Mouse (Mus musculus) hindbrain, embryonic 14.5 days (tissue): ENCODE data around the gene Noct. TPM values are rescaled to one million over a fixed set of nuclear protein-coding genes. Genes with fewer than 3 reads are reported as not detected.

Experiments used
- ATAC-seq: fragments of 200-750 bp; cut with Nextera tagmentation; 2 replicates; pipeline ENCODE4 v1.8.0; 2017; ENCODE audit warnings: moderate number of reproducible peaks, mild to moderate bottlenecking, moderate TSS enrichment, moderate library complexity; ENCODE audit not compliant: low FRiP score
- DNase-seq: peaks from one replicate; pipeline ENCODE4 v3.0.0-alpha.2; 2015; ENCODE audit warnings: low spot score
- H3K27ac ChIP-seq: fragments of 300-500 bp; sonication (generic); 2 replicates; pipeline ENCODE4 v1.5.1; 2014; ENCODE audit warnings: mild to moderate bottlenecking, moderate library complexity
- H3K27me3 ChIP-seq: fragments of 300-500 bp; sonication (generic); 2 replicates; pipeline ENCODE4 v1.6.1; 2014; ENCODE audit warnings: mild to moderate bottlenecking, low read length, mixed read lengths; ENCODE audit not compliant: control insufficient read depth, insufficient read depth
- H3K36me3 ChIP-seq: fragments of 300-500 bp; sonication (generic); replicated peaks from 2 replicates; pipeline ENCODE4 v1.6.1; 2014; ENCODE audit not compliant: control insufficient read depth, insufficient read depth
- H3K4me1 ChIP-seq: fragments of 300-500 bp; sonication (generic); replicated peaks from 2 replicates; pipeline ENCODE4 v1.6.1; 2014; ENCODE audit warnings: antibody characterized with exemption, low read length, mixed read lengths; ENCODE audit not compliant: control insufficient read depth, insufficient read depth
- H3K4me2 ChIP-seq: fragments of 300-500 bp; sonication (generic); replicated peaks from 2 replicates; pipeline ENCODE4 v1.6.1; 2014; ENCODE audit warnings: mild to moderate bottlenecking, moderate library complexity
- H3K4me3 ChIP-seq: fragments of 300-500 bp; sonication (generic); replicated peaks from 2 replicates; pipeline ENCODE4 v1.5.1; 2014; ENCODE audit warnings: mild to moderate bottlenecking, low read length
- H3K9ac ChIP-seq: fragments of 300-500 bp; sonication (generic); 2 replicates; pipeline ENCODE4 v1.6.1; 2014
- H3K9me3 ChIP-seq: fragments of 300-500 bp; sonication (generic); 2 replicates; pipeline ENCODE4 v1.6.1; 2016; ENCODE audit warnings: low read length; ENCODE audit not compliant: control insufficient read depth
- WGBS: fragments of 180-500 bp; shearing (Covaris S2); extraction: QIAGEN DNeasy Blood & Tissue Kit; methylation state at CpG from one replicate; pipeline ENCODE4 v1.1.7; 2014; 5-methylcytosine and 5-hydroxymethylcytosine counted together
- polyA plus RNA-seq: library from polyadenylated mRNA; unstranded; fragments of >200 nt; fragmentation: Nextera tagmentation; extraction: Ambion mirVana; gene quantifications from 2 replicates; pipeline ENCODE4 v1.2.1, GENCODE M21; 2014

The Noct gene
- polyA plus RNA-seq, 1 experiment from 2014 or later = 39.4 TPM

DNA sequence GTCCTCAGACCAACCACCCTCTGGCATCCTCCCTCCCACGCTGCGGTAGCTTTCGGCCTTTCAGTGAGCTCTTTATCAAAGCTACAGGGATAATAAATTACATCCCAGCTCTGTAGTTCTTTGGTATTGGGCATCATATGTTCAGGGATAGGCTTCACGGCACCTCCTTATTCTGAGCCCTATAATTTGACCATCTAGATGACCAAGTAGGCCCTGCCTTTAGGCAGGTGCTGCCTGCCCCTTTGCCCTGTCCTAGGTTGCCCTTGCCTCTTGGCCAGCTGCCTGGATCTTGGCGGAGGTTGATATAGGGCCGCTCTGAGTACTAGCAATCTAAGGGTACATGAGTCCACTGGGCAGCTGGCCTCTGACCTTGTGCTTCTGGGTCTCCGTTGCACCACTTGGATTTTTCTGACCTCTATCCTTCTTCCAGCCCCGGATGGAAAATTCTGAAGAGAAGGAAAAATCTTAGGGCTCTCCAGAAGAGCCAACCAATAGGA is 21.7 kb upstream of the Noct start:
- no peak overlapping the region for H3K4me3 ChIP-seq
- WGBS = 87% methylated on average over 8 of the region's 8 CpGs
- H3K9ac ChIP-seq = no peak overlapping the region
- H3K27me3 ChIP-seq = no peaks in the 10 kb centered on the region
- peaks cover 2% of the 10 kb centered on the region; the same call in 1 of the 2 replicates for H3K9me3 ChIP-seq
- no peak for DNase-seq
- H3K27ac ChIP-seq = no peak overlapping the region
- H3K4me2 ChIP-seq = no peak overlapping the region
- H3K36me3 ChIP-seq = no peaks in the 10 kb centered on the region
- H3K4me1 ChIP-seq = no peaks in the 10 kb centered on the region
- no peak for ATAC-seq

DNA sequence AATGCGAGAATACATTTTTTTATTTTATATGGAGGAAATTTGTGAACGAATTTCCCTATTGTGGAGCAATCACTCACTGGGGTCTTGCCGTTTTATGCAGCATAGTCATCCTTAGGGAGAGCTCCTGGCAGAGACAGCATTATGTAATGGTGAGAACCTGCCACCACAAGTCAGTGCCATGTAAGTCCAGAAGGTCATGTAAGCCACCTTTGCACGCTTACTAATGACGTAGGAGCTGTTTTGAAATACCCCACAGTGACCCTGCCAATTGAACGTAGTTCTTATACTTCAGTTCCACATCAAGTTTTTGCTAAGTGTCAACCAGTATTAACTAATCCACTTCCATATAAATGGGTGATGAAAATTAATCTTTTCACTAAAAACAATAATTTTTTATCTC is 20.3 kb upstream of the Noct start:
- no peaks in the 10 kb centered on the region for H3K36me3 ChIP-seq
- DNase-seq (no peak), ATAC-seq (no peak)
- H3K4me1 ChIP-seq = no peaks in the 10 kb centered on the region
- no peak overlapping the region for H3K9ac ChIP-seq
- H3K4me3 ChIP-seq = no peak overlapping the region
- peaks cover 2% of the 10 kb centered on the region; the same call in 1 of the 2 replicates for H3K9me3 ChIP-seq
- WGBS = 88% methylated on average over 6 of the region's 6 CpGs
- H3K27me3 ChIP-seq = no peaks in the 10 kb centered on the region
- H3K4me2 ChIP-seq = no peak overlapping the region
- H3K27ac ChIP-seq = no peak overlapping the region

DNA sequence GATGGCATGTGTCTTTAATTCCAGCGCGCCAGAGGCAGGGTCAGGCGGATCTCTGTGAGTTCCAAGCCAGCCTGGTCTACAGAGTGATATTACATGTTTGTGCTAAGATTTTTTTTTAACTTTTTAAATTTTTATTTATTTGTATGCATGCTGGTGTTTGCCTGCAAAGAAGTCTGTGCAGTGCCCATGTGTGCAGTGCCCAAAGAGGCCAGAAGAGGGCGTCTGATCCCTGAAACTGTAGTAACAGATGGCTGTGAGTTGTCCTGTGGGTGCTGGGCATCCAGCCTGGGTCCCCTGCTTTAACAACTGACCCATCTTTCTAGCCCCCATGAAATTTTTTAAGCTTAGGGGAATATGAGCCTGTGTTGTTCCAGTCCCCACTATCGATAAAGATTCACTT is 19.8 kb upstream of the Noct start:
- no peak overlapping the region for H3K27ac ChIP-seq
- 91% methylated on average over 5 of the region's 5 CpGs for WGBS
- no peak overlapping the region for H3K4me2 ChIP-seq
- DNase-seq = no peak
- no peaks in the 10 kb centered on the region for H3K27me3 ChIP-seq
- no peaks in the 10 kb centered on the region for H3K4me1 ChIP-seq
- H3K9me3 ChIP-seq = peaks cover 2% of the 10 kb centered on the region; the same call in 1 of the 2 replicates
- H3K4me3 ChIP-seq = no peak overlapping the region
- no peaks in the 10 kb centered on the region for H3K36me3 ChIP-seq
- no peak for ATAC-seq
- no peak overlapping the region for H3K9ac ChIP-seq

DNA sequence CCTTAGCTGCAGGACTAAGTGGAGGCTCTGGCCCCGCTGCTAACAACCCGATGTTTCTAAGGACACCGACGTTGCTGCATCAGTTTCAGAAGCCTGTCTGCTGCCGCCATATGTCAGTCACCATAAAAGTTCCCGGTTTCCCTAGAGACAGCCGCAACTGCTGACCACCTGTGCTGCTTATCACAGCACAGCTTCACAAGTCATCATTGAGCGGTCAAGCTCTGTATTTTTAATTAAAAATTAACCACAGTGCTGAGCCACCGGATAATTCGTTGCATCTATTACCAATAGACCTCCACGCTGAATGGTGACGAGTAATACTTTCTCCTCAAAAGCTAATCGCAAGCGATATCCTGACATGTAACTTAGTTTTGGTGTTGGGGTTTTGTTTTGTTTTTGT is 19.4 kb upstream of the Noct start:
- H3K9ac ChIP-seq = no peak overlapping the region
- no peak overlapping the region for H3K4me2 ChIP-seq
- no peak for DNase-seq
- H3K9me3 ChIP-seq = peaks cover 2% of the 10 kb centered on the region; the same call in 1 of the 2 replicates
- H3K27me3 ChIP-seq = no peaks in the 10 kb centered on the region
- no peak overlapping the region for H3K4me3 ChIP-seq
- 82% methylated on average over 14 of the region's 14 CpGs for WGBS
- no peak for ATAC-seq
- H3K27ac ChIP-seq = no peak overlapping the region
- H3K36me3 ChIP-seq = no peaks in the 10 kb centered on the region
- no peaks in the 10 kb centered on the region for H3K4me1 ChIP-seq

DNA sequence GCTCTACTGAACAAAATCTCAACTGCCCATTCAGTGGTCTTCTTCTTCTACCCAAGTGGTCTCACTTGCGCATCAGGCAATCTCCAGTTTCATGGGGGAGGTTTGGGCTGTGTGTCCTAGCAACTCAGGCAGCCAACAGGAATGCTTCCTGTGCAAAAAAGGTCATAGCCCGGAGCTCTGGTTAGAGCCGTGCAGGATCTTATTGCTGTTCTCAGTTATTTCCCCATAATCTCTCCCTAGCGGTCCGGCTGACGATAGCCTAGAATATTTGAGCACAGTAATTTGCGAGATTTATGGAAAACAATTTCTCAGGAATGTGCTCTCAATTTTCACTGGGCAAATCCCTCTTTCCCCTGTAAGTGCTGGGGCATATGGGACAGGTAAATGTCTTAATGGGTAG is 17.7 kb upstream of the Noct start:
- peaks cover 2% of the 10 kb centered on the region; the same call in 1 of the 2 replicates for H3K9me3 ChIP-seq
- no peaks in the 10 kb centered on the region for H3K27me3 ChIP-seq
- no peaks in the 10 kb centered on the region for H3K4me1 ChIP-seq
- H3K27ac ChIP-seq = no peak overlapping the region
- DNase-seq (no peak), ATAC-seq (no peak)
- no peaks in the 10 kb centered on the region for H3K36me3 ChIP-seq
- WGBS = 67% methylated on average over 7 of the region's 7 CpGs
- H3K9ac ChIP-seq = no peak overlapping the region
- H3K4me2 ChIP-seq = no peak overlapping the region
- no peak overlapping the region for H3K4me3 ChIP-seq

DNA sequence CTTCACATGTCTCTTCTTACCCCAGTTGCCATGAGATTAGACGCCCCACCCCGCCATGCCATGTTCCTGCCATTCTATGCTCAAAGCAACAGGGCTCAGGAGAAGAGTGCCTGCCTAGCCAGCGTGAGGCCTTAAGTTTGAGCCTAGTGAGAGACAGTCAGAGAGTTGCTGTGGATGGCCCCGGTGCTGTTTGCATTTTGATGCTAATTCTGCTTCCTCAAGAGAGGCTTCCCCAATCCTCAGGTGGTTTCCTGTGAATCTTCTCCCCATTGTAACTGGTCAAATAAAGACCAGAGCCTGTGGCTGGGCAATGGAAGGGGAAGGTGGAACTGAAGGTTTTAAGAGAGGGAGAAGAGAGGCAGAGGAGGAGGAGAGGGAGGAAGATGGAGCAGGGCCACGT is 15.6 kb upstream of the Noct start:
- H3K27me3 ChIP-seq = no peaks in the 10 kb centered on the region
- H3K4me3 ChIP-seq = no peak overlapping the region
- H3K9me3 ChIP-seq = peaks cover 2% of the 10 kb centered on the region; the same call in 1 of the 2 replicates
- no peak overlapping the region for H3K4me2 ChIP-seq
- H3K9ac ChIP-seq = no peak overlapping the region
- H3K36me3 ChIP-seq = no peaks in the 10 kb centered on the region
- WGBS = 49% methylated on average over 5 of the region's 5 CpGs
- H3K4me1 ChIP-seq = no peaks in the 10 kb centered on the region
- H3K27ac ChIP-seq = no peak overlapping the region
- ATAC-seq (no peak), DNase-seq (no peak)

DNA sequence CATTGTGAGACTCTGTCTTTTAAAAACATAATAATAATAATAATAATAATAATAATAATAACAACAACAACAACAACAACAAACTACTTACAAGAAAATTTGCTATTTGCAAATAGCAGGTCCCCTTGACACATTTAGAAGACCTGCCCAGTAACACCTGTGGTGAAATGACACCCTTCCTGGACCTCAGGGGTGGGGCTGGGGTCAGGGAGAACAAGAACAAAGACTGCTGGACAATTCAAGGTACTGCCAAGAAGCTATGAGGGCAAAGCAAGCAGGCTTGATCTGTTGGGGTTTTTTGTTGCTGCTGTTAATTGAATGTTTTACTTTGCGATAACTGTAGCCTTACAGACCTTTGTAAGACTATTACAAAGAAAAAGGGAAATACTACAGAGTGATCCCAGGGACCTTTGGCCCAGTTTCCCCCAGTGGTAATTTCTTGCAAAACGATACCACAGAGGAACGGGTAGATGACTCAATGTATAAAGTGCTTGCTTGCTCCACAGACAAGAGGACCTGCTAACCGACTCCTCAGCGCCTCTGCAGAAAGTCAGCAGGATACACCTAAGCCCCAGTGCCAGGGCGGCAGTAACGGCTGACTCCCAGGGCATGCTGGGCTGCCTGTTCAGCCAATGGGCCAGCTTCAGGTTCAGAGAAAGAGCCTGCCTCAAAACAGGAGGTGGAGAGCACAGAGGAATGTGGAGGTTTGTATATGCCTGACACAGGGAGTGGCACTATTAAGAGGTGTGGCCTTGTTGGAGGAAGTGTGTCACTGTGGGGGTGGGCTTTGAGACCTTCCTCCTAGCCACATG is 14.5 kb upstream of the Noct start:
- H3K27me3 ChIP-seq = no peaks in the 10 kb centered on the region
- no peaks in the 10 kb centered on the region for H3K4me1 ChIP-seq
- no peak overlapping the region for H3K27ac ChIP-seq
- DNase-seq (no peak), ATAC-seq (no peak)
- H3K9ac ChIP-seq = no peak overlapping the region
- no peaks in the 10 kb centered on the region for H3K9me3 ChIP-seq
- H3K36me3 ChIP-seq = no peaks in the 10 kb centered on the region
- no peak overlapping the region for H3K4me3 ChIP-seq
- H3K4me2 ChIP-seq = no peak overlapping the region
- 87% methylated on average over 7 of the region's 7 CpGs for WGBS

DNA sequence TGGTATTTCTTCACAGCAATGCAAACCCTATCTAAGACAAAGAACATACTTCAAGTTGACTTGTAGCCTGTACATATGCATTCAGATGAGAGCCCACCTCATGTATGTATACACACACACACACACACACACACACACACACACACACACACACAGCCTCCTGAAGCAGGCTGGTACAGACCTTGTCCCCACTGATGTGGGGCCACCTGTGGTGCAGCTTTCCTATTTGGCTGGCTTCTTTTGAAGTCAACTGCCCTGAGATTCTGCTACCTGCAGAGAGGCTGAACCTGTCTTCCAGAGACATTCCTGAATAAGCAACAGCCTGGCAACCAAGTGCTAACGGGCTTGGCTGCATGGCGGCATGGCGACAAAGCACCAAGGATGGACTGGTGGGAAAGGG is 13.8 kb upstream of the Noct start:
- no peak overlapping the region for H3K9ac ChIP-seq
- 93% methylated on average over 3 of the region's 3 CpGs for WGBS
- H3K27me3 ChIP-seq = no peaks in the 10 kb centered on the region
- H3K9me3 ChIP-seq = no peaks in the 10 kb centered on the region
- H3K27ac ChIP-seq = no peak overlapping the region
- no peak for ATAC-seq
- H3K36me3 ChIP-seq = no peaks in the 10 kb centered on the region
- no peak overlapping the region for H3K4me2 ChIP-seq
- H3K4me3 ChIP-seq = no peak overlapping the region
- no peaks in the 10 kb centered on the region for H3K4me1 ChIP-seq
- DNase-seq = no peak

DNA sequence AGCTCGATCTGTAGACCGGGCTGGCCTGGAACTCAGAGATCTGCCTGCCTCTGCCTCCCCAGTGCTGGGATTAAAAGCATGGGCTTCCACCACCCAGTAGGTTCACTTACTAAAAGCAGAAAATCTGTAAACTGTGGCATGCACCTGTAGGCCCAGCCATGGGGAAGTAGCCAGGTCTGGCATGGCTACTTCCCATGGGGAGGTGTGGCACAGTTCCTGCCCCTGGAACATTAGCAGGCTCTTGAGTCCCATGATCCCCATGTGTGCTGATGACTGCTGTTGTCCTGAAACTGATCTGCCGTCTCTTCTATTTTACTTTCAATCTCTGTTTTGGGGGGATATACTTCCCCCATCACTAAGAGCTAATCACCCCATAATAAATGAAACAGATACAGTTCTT is 11.1 kb upstream of the Noct start:
- no peak overlapping the region for H3K4me2 ChIP-seq
- DNase-seq (no peak), ATAC-seq (no peak)
- WGBS = 97% methylated on average over 3 of the region's 3 CpGs
- H3K9me3 ChIP-seq = no peaks in the 10 kb centered on the region
- no peaks in the 10 kb centered on the region for H3K4me1 ChIP-seq
- H3K4me3 ChIP-seq = no peak overlapping the region
- H3K27me3 ChIP-seq = no peaks in the 10 kb centered on the region
- H3K9ac ChIP-seq = no peak overlapping the region
- H3K36me3 ChIP-seq = no peaks in the 10 kb centered on the region
- no peak overlapping the region for H3K27ac ChIP-seq
